Mouse (Mus musculus): Measurements from ENCODE around the gene Clnk.

Clnk gene

DNA sequence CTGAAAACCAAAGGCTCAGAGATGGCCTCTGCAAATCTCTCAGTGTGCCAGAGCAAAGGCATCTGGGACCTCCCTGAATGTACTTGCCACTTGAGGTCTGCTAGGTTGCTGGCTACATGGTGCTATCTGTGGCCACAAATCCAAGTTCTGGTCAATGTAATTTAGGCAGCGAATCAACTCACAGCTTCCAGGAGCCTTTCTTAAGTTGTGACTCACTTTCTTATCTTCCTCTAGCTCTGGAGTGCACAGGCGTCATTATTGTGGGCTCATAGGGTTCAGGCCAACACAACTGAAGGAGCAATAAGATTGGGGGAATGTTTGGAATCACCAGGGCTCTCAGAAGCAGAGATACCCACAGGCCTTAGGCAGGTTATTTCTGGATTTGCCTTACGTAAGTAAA is 96.6 kb downstream of the Clnk start:
- intact Hi-C loops (cut with DNase I): loop anchor here (2.0 kb wide), 1 partner anchor 859 kb away; no protein-coding TSS in a partner anchor

GRCm38 (mm10) chr5:38775500-38775899 is 101.1 kb downstream of the Clnk start:
- intact Hi-C loops (cut with DNase I): no loop called here

- intact Hi-C loops (cut with DNase I): no loop called here
Measured at GRCm38 (mm10) chr5:38754950-38755349, 121.7 kb downstream of the Clnk start.

- intact Hi-C loops (cut with DNase I): no loop called here
Measured at GRCm38 (mm10) chr5:38752749-38753148, 123.9 kb downstream of the Clnk start.

DNA sequence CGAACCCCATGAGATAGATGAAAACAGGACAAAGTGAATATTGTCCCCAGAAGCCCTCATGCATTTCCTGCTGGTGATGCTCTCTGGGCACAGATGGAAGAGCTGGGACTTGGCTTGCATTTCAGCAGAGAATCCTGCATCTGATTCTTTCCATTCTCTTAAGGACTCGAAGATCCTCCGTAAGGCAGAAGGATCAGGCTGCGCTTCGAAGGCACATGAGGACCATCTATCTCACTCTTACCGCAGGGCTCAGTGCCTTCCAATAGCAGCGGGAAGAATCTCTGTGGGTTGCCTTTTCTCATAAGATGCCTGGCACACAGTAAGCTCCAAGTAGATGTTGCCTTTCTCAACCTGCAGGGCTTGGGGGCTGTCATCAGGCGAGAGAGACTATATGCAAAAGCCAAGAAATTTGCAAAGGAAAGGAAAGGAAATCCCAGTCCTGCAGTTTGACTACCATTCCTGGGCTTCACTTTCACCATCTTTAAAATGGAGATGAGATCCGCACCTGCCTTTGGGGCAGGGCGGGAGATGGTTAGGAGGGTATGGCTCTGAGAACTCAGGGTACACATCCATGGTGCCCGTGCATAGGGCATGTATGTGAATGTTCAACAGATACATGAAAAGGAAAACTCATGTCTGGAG is 167.6 kb downstream of the Clnk start:
- intact Hi-C loops (cut with DNase I): no loop called here

- intact Hi-C loops (cut with DNase I): no loop called here
Measured at GRCm38 (mm10) chr5:38707364-38708075, 169.1 kb downstream of the Clnk start.

GRCm38 (mm10) chr5:38702941-38703340 is 173.7 kb downstream of the Clnk start:
- intact Hi-C loops (cut with DNase I): no loop called here

- intact Hi-C loops (cut with DNase I): no loop called here
Measured at GRCm38 (mm10) chr5:38702091-38702490, 174.5 kb downstream of the Clnk start.

GRCm38 (mm10) chr5:38698466-38698865 is 178.1 kb downstream of the Clnk start:
- intact Hi-C loops (cut with DNase I): no loop called here

- intact Hi-C loops (cut with DNase I): no loop called here
Measured at GRCm38 (mm10) chr5:38698046-38698445, 178.6 kb downstream of the Clnk start.

DNA sequence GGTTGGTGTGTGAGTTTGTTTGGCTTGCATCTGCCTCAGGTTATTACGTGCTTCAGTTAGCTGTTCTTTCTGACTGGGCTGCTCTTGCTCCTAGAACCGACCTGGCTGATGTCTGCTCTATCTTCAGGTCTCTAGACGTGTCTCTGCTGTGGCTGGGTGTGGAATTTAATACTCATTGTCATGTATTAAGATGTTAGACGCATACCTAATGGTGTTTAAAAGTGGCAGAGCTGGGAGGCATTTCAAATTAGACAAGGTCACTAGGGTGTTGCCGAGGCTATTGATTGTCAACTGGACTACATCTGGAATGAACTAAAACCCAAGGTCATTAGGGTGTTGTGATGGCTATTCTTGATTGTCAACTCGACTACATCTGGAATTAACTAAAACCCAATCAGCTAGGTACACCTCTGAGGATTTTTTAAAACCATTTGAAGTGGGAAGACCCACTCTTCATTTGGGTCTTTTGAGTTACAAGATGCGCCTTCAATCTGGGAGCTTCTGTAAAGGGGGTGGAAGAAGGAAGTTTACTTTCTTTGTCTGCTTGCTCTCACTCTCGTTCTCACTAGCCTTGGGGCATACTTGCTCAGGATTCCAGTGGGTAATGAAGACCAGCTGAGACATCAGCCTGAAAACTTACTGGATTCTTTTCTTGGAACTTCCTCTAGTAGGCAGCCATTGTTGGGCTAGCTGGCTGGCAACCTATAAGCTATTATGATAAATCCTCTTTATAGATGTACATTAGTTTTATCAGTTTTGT is 179.8 kb downstream of the Clnk start:
- intact Hi-C loops (cut with DNase I): no loop called here

- intact Hi-C loops (cut with DNase I): no loop called here
Measured at GRCm38 (mm10) chr5:38692859-38693258, 183.8 kb downstream of the Clnk start.

- intact Hi-C loops (cut with DNase I): no loop called here
Measured at GRCm38 (mm10) chr5:38689186-38689585, 187.4 kb downstream of the Clnk start.

DNA sequence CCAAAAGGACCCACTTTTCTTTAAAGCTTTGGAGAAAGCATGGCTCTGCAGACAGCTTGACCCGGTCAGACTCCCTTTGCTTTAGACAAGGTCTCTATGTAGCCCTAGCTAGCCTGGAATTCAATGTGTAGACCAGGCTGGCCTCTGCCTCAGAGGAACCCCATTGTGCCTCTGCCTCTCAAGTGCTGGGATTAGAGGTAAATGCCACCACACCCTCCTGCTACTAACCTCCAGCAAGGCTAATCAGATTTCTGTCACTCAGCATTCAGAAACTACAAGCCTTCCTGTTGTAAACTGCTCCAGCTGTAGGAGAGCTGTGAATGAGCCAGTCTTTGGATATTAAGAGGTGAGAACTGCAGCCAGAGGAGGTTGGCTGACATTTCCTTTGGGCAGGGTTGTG is 188.9 kb downstream of the Clnk start:
- intact Hi-C loops (cut with DNase I): no loop called here

DNA sequence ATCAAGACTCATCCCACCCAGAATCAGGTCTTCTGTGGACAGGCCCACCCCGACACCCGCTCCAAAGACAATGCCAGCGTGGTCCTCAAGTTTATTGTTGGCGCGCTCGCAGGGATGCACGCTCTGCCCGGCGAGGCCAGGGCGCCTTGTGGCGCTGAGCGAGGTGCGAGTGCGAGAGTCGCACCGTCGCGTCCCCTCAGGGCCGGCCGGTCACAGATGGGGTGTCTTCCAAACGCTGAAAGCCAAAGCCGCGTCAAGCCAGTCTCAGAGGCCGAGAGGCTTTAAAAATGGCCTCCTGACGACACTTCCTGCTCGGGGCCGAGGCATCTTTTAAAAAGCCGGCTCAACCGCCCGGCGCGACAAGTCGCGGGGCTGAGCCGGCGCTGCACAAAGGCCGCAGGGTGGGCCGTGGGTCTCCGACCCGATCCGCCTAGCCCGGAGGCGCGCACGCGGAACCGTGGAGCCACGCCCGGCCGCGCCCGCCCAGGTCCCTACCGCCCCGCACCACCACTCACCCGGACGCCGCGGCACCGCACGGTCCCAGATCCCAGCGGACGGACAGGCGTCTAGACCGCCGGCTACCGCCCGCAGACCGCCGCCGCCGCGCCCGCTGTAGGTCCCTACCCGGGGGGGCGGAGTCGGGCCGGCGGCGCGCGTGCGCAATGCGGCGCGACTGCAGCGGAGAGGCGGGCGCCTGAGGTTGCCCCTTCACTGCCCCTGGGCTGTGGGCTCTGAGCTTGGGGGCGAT is 192.3 kb downstream of the Clnk start, which contains the start of gene Zfp518b:
TSS of gene Zfp518b (minus strand) at position 663 of the 748 bp plus-strand sequence.
- intact Hi-C loops (cut with DNase I): no loop called here

DNA sequence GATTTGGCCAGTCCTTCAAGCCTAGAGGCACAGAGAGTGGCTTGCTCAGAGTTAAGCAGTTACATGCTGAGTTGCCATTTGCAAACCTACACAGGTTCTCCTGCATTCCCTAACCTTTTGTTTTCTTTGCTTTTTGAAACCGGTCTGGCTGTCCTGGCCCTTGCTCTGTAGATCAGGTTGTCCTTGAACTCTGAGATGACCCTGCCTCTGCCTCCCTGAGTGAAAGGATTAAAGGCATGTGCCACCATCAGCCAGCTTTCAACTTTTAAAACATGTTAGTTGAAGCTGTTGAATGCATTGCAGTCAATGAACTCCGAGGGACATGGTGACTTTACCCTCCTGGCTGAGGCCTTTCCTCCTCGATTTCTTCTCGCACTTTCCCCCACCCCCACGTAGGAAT is 217.8 kb downstream of the Clnk start:
- intact Hi-C loops (cut with DNase I): no loop called here
